Mouse (Mus musculus) midbrain, embryonic 15.5 days (tissue): ENCODE results near the gene Cxcl17. TPM values are rescaled to one million over a fixed set of nuclear protein-coding genes. Genes with fewer than 3 reads are reported as not detected.
A peak's percentile ranks its signal among the peaks of the same experiment; 100 is the strongest.

Experiments
- ATAC-seq: fragments of 200-750 bp; cut with Nextera tagmentation; replicated peaks from 2 replicates; pipeline ENCODE4 v1.8.0; 2017; ENCODE audit warnings: moderate TSS enrichment
- H3K27ac ChIP-seq: fragments of 300-500 bp; sonication (generic); 2 replicates; pipeline ENCODE4 v1.5.1; 2015; ENCODE audit warnings: mild to moderate bottlenecking, inconsistent platforms
- H3K27me3 ChIP-seq: fragments of 300-500 bp; sonication (generic); replicated peaks from 2 replicates; pipeline ENCODE4 v1.6.1; 2015; ENCODE audit warnings: inconsistent platforms
- H3K36me3 ChIP-seq: fragments of 300-500 bp; sonication (generic); replicated peaks from 2 replicates; pipeline ENCODE4 v1.6.1; 2015; ENCODE audit warnings: inconsistent platforms
- H3K4me1 ChIP-seq: fragments of 300-500 bp; sonication (generic); 2 replicates; pipeline ENCODE4 v1.6.1; 2015; ENCODE audit warnings: inconsistent platforms
- H3K4me2 ChIP-seq: fragments of 300-500 bp; sonication (generic); 2 replicates; pipeline ENCODE4 v1.6.1; 2015; ENCODE audit warnings: inconsistent platforms, mild to moderate bottlenecking, moderate library complexity
- H3K4me3 ChIP-seq: fragments of 300-500 bp; sonication (generic); 2 replicates; pipeline ENCODE4 v1.5.1; 2015; ENCODE audit warnings: mild to moderate bottlenecking, inconsistent platforms
- H3K9ac ChIP-seq: fragments of 300-500 bp; sonication (generic); 2 replicates; pipeline ENCODE4 v1.6.1; 2015; ENCODE audit warnings: mild to moderate bottlenecking, inconsistent platforms
- H3K9me3 ChIP-seq: fragments of 300-500 bp; sonication (generic); 2 replicates; pipeline ENCODE4 v1.6.1; 2016; ENCODE audit warnings: inconsistent platforms
- WGBS: fragments of 180-500 bp; shearing (Covaris S2); methylation state at CpG from one replicate; pipeline ENCODE4 v1.1.7; 2015; ENCODE audit warnings: mixed read lengths; 5-methylcytosine and 5-hydroxymethylcytosine counted together
- polyA plus RNA-seq: library from polyadenylated mRNA; unstranded; fragments of >200 nt; fragmentation: Nextera tagmentation; extraction: Ambion mirVana; gene quantifications from 2 replicates; pipeline ENCODE4 v1.2.1, GENCODE M21; 2015

Cxcl17 gene
- polyA plus RNA-seq, 1 experiment from 2014 or later, result 0.93 TPM

DNA sequence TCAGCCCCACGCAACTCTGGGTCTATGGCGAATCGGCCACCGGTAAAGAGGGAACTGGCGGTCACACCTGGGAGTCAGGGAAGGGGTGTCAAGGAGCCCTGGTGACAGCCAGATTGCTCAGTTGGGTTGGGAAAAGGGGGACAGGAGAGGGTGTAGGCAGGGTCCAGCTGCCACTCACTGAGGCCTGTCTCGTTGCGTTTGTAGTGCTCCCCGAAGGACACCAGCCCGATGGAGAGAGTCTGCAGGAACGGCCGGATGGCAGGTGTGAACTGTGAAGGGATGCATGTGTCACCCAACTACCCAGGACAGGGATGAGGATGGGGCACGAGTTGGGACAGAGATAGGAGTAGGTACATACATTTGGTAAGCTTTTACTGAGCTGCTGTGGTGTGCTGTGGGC, 27.4 kb downstream of the Cxcl17 start:
- Histone ChIP-seq H3K4me2 (no peak overlapping the region), H3K27ac (no peak overlapping the region), H3K36me3 (peaks cover 13% of the 10 kb centered on the region), H3K4me1 (peaks cover 7% of the 10 kb centered on the region), H3K4me3 (no peak overlapping the region), H3K9ac (no peak overlapping the region), H3K27me3 (peaks cover 6% of the 10 kb centered on the region; the same call in 1 of the 2 replicates), H3K9me3 (no peaks in the 10 kb centered on the region)
- no peak for ATAC-seq
- WGBS, result 90% methylated on average over 12 of the region's 12 CpGs

DNA sequence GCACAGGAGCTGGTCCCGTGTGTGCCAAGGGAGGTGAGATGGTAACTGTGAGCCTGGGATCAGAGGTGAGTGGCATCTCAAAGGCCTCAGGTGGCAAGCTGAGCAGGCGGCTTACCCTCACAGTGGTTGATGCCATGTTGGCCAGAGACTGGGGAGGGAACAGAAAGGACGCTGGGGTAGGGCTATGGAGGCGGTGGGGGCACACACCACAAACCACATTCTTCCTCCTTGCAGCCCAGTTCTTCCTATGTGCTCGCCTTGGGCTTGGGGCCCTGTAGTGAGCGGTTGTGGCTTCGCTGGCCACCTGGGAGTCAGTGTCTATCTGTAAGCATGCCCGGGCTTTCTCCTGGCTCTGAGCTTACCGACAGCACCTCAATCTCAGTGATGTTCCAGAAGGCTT, 27.9 kb downstream of the Cxcl17 start:
- peaks cover 5% of the 10 kb centered on the region for H3K4me1 ChIP-seq
- H3K27ac ChIP-seq, result no peak overlapping the region
- ATAC-seq, result no peak
- peaks cover 13% of the 10 kb centered on the region for H3K36me3 ChIP-seq
- H3K9ac ChIP-seq, result no peak overlapping the region
- no peaks in the 10 kb centered on the region for H3K9me3 ChIP-seq
- 89% methylated on average over 9 of the region's 9 CpGs for WGBS
- H3K4me3 ChIP-seq, result no peak overlapping the region
- peaks cover 7% of the 10 kb centered on the region; the same call in 1 of the 2 replicates for H3K27me3 ChIP-seq
- H3K4me2 ChIP-seq, result no peak overlapping the region

DNA sequence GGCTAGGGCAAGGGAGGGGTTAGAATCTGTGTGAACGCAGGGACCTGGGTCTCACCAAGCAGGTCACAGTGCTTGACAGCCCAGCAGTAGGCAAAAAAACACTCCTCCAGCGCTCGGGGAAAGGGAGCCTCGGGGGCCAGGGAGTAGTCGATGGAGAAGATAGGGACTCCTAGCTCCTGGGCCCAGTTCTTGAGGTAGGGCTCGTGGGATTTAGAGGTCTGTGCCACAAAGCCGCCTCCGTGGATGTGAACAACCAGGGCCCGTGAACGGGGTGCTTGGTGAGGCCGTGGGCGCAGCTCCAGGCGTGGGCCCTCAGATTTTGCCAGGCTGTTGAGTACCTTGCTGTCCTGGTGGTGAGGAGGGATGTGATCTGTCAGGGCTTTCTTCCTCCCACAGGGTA, 28.4 kb downstream of the Cxcl17 start:
- H3K9ac ChIP-seq, result no peak overlapping the region
- H3K27ac ChIP-seq, result no peak overlapping the region
- no peak overlapping the region for H3K4me3 ChIP-seq
- peaks cover 7% of the 10 kb centered on the region; the same call in 1 of the 2 replicates for H3K27me3 ChIP-seq
- H3K4me1 ChIP-seq, result peaks cover 7% of the 10 kb centered on the region
- H3K36me3 ChIP-seq, result peaks cover 13% of the 10 kb centered on the region
- ATAC-seq, result no peak
- H3K9me3 ChIP-seq, result no peaks in the 10 kb centered on the region
- H3K4me2 ChIP-seq, result no peak overlapping the region
- 93% methylated on average over 13 of the region's 13 CpGs for WGBS

DNA sequence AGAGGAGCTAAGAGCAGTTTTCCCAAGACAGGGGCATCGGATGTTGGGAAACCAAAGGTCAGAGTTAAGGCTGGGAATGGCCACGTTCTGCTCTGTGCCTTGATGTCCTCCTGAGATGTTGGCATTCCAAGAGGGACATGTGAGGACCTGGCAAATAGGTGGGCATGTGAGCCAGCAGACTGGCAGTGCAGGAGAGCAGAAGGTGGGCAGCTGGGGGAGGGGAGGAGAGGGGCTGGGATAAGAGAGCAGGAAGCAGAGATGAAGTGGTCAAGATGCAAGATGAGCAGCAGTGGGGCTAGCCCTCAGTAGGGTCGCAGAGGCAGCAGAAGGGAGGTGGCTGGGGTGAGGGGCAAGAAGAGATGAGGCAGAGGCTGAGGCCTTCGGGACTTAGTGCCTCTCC, 28.8 kb downstream of the Cxcl17 start:
- Histone ChIP-seq H3K4me3 (no peak overlapping the region), H3K9me3 (no peaks in the 10 kb centered on the region), H3K4me1 (peaks cover 11% of the 10 kb centered on the region), H3K27me3 (peaks cover 7% of the 10 kb centered on the region; the same call in 1 of the 2 replicates), H3K36me3 (peaks cover 13% of the 10 kb centered on the region), H3K9ac (no peak overlapping the region), H3K27ac (no peak overlapping the region), H3K4me2 (no peak overlapping the region)
- WGBS, result 83% methylated on average over 4 of the region's 4 CpGs
- ATAC-seq, result no peak

DNA sequence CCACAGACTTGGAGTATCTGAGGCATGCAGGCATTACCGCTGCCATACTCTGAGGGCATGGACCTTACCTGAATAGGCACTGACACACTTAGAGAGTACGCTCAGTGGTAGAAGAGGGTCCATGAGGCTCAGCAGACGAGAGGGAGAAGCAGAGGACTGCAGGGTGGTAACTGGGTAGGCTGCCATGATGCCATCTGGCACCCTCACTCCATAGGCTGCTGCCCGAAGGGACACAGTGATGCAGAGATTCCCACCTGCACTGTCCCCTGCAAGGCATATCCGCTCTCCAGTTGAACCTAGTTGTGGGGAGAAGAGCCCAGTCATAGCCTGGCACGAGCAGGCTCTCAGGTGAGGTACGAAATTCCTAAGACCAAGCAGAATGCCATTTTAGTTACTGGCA, 29.3 kb downstream of the Cxcl17 start:
- Histone ChIP-seq H3K9ac (no peak overlapping the region), H3K9me3 (no peaks in the 10 kb centered on the region), H3K4me1 (peaks cover 12% of the 10 kb centered on the region), H3K36me3 (peaks cover 13% of the 10 kb centered on the region), H3K4me3 (no peak overlapping the region), H3K4me2 (no peak overlapping the region), H3K27ac (no peak overlapping the region), H3K27me3 (peaks cover 7% of the 10 kb centered on the region; the same call in 1 of the 2 replicates)
- WGBS, result 92% methylated on average over 7 of the region's 7 CpGs
- ATAC-seq, result no peak

DNA sequence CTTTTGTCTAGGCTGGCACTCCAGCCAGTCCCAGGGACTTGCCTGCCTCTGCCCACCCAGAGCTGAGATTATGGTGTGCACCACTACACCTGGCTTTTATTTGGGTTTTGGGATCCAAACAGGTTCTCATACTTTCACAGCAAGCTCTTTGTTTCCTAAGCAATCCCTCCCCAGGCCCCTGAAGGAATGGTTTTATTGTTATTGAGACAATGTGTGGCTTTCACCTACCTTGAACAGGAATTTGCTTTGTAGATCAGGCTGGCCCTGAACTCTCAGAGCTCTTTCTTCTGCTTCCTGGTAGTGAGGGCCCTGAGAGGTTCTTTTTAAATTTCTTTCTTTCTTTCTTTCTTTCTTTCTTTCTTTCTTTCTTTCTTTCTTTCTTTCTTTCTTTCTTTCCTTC, 30.1 kb downstream of the Cxcl17 start:
- H3K36me3 ChIP-seq, result peaks cover 8% of the 10 kb centered on the region; the same call in 1 of the 2 replicates
- peaks cover 12% of the 10 kb centered on the region for H3K4me1 ChIP-seq
- H3K9me3 ChIP-seq, result no peaks in the 10 kb centered on the region
- ATAC-seq, result no peak
- no peak overlapping the region for H3K9ac ChIP-seq
- H3K27ac ChIP-seq, result no peak overlapping the region
- peaks cover 7% of the 10 kb centered on the region; the same call in 1 of the 2 replicates for H3K27me3 ChIP-seq
- no peak overlapping the region for H3K4me2 ChIP-seq
- H3K4me3 ChIP-seq, result no peak overlapping the region

DNA sequence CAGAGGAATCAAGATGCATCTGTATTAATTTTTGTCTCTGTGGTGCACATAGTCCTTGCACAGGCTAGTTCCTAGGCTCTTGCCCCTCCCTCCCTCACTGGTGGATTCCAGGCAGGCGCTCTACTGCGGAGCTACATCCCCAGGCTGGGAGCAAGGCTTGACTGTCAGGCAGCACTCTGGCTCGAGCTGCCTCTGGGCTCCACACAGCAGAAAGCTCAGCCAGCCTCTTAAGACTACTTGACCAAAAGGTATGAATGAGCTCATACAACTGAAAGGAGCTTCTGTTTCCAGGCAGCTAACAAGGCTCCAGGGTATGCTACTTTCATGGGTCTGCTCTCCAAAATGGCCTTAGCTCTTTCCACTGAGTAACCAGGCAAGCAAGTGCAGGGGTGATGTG, 31.4 kb downstream of the Cxcl17 start:
- peaks cover 22% of the 10 kb centered on the region for H3K4me1 ChIP-seq
- peaks cover 7% of the 10 kb centered on the region; the same call in 1 of the 2 replicates for H3K27me3 ChIP-seq
- H3K9ac ChIP-seq, result no peak overlapping the region
- 29% methylated on average over 3 of the region's 3 CpGs for WGBS
- no peak overlapping the region for H3K4me2 ChIP-seq
- H3K9me3 ChIP-seq, result no peaks in the 10 kb centered on the region
- ATAC-seq, result no peak
- H3K27ac ChIP-seq, result no peak overlapping the region
- peaks cover 5% of the 10 kb centered on the region; the same call in 1 of the 2 replicates for H3K36me3 ChIP-seq
- no peak overlapping the region for H3K4me3 ChIP-seq

DNA sequence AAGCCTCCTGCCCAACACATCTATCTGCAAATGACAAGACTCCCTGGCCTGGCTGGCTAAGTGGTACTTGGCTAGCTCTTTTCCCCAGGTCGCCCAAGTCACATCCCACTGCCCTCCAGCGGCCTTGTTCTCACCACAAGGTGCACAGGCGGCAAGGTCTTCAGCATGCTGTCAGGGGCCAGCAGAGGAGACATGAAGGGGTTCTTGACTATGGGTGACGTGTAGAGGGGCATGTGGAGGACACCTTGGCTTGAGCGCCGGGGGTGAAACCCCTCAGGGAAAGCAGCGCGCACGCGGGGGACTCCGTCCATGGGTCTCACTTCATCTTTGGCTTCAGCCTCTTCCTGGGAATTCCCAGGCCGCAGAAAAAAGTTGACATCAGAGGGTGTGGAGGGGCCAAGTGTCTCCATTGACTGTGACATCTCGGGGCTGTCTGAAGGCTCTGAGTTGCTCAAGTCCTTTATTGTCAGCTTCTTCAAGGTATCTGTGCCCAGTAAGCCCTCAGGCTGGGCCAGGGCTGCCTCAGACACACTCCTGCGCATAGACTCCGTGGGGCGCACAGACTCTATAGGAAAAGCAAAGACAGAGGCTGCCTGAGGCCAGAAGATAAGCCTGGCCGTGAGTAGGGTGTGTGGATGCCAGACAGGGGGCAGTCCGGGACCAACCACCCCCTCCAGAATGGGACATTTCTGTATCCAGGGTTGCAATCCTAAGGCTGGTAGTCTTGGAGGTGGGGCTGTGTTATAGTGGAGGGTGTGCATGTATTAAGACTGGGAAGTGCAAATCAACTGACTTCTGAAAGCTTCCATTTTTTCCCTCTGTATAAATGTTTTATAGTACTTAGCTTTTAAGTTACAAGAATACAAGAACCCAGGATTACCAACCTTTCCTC, 32.0 kb downstream of the Cxcl17 start:
- Histone ChIP-seq H3K27ac (no peak overlapping the region), H3K36me3 (peaks cover 5% of the 10 kb centered on the region; the same call in 1 of the 2 replicates), H3K4me3 (no peak overlapping the region), H3K4me1 (peaks cover 24% of the 10 kb centered on the region), H3K9ac (no peak overlapping the region), H3K4me2 (no peak overlapping the region), H3K27me3 (peaks cover 7% of the 10 kb centered on the region; the same call in 1 of the 2 replicates), H3K9me3 (no peaks in the 10 kb centered on the region)
- WGBS, result 60% methylated on average over 18 of the region's 18 CpGs
- no peak for ATAC-seq

DNA sequence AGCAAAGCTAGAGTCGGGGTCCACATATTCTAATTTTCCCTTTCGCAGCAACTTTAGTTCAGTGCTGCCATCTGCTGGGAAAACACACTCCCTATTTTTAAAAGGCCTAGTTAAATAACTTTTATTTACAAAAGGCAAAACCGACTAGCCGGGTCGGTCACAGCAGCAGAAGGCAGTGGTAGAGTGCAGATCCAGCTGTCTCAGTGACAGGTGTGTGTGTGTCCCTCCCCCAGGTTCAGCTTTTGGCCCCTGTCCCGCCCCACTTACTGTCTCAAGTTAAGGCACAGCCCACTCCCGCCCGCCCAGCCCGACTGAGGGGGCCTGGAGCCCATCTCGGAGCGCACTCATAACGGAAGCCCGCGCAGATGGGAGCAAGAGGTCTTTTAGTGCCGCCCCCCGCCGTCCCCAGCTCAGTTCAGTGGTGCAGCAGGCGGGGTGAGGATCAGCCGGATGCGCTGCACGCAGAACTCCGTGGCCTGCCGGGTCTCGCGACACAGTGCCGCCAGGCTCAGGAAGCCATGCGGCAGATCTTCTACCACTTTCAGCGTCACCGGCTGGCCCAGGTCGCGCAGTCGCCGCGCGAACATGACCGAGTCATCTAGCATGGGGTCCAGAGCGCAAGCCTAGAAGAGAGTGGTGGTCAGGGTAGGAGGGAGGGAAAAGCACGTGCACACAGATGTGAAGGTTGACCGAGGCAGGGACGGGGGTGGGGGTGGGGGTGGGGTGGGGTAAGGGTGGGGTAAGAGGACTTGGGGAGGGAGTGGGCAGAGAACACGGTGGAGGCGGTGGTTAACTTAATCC, 32.9 kb downstream of the Cxcl17 start:
- WGBS, result 2% methylated on average over 40 of the region's 42 CpGs
- peaks cover 5% of the 10 kb centered on the region; the same call in 1 of the 2 replicates for H3K36me3 ChIP-seq
- no peak overlapping the region for H3K27ac ChIP-seq
- peaks cover 24% of the 10 kb centered on the region for H3K4me1 ChIP-seq
- H3K4me3 ChIP-seq, result peak overlapping the region; percentile 20
- peaks cover 7% of the 10 kb centered on the region; the same call in 1 of the 2 replicates for H3K27me3 ChIP-seq
- peak; percentile 34 for ATAC-seq
- H3K9ac ChIP-seq, result peak overlapping the region; percentile 28; the same call in 1 of the 2 replicates
- peak overlapping the region; percentile 54 for H3K4me2 ChIP-seq
- no peaks in the 10 kb centered on the region for H3K9me3 ChIP-seq

DNA sequence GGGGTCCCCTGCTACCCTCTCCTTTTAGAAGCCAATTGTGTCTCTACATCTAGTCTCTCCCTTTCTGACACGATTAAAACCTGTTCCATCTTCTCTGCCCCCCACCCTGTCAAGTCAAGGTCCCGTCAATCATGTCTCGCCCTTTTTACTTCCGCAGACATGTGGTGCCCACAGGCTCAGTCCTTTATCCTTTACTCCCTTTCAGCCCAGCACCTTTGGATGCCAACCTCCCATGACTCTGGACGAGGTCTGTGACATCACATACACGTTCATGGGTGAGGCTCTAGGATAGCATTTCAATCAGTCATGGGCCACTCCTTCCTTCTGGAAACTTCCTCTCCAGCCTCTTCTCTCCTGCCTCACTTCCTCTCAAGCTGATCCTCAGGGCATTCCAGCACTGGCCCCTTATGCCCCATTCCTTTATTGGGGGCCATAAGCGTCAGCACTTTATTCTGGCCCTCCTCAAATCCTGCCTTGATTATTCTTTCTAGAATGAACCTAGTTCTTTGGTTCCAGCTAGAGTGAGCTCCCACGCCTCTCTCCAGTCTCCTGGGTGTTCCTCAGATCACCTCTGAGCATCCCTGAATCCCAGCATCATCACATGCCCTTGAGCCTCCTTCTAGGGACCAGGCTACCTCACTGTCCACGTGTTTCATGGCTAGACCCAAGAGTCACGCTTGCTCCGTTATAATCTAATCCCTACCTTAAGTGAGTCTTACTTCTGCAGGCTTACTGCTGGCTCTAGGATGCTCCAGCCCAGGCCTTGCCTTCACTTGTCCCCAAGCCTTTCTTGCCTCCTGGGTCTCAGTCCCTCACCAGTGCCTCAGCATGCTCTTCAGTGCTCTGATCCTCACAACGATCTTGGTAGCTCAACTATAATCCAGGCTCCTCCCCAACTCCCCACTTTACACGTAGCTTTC, 34.2 kb downstream of the Cxcl17 start:
- WGBS, result 86% methylated on average over 13 of the region's 13 CpGs
- H3K36me3 ChIP-seq, result peaks cover 4% of the 10 kb centered on the region; the same call in 1 of the 2 replicates
- H3K4me3 ChIP-seq, result no peak overlapping the region
- peaks cover 7% of the 10 kb centered on the region; the same call in 1 of the 2 replicates for H3K27me3 ChIP-seq
- no peaks in the 10 kb centered on the region for H3K9me3 ChIP-seq
- H3K27ac ChIP-seq, result no peak overlapping the region
- no peak overlapping the region for H3K4me2 ChIP-seq
- H3K4me1 ChIP-seq, result peaks cover 24% of the 10 kb centered on the region
- H3K9ac ChIP-seq, result no peak overlapping the region
- ATAC-seq, result no peak

DNA sequence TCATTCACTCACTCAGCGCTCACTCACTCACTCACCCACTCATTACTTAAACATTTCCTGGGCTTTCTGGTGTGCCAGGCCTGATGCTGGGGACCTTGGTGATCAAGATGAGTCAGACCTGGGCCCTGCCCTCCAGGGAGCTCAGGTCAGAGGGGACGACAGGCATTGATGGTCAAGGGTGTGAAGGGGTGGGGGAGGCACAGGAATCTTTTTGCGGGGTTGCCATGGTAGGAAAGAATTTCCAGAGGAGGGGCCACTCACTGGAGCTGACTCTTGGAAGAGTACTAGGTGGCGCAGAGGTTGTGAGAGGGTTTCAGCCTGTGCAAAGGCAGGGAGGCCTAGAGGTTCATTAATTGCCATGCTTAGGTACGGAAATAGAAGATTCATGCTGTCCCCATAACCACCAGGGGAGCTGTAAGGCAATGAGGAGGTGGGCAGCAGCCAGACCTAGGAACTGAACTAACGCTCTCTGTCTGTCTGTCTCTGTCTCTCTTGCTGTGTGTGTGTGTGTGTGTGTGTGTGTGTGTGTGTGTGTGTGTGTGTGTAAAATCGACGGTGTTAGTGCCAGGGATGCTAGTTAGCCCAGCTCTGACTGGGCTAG, 35.5 kb downstream of the Cxcl17 start:
- Histone ChIP-seq H3K36me3 (no peaks in the 10 kb centered on the region), H3K27me3 (peaks cover 7% of the 10 kb centered on the region; the same call in 1 of the 2 replicates), H3K9me3 (no peaks in the 10 kb centered on the region), H3K4me3 (peak overlapping the region; percentile 31), H3K4me1 (peaks cover 24% of the 10 kb centered on the region), H3K27ac (no peak overlapping the region), H3K4me2 (peak overlapping the region; percentile 43), H3K9ac (no peak overlapping the region)
- ATAC-seq, result no peak
- 47% methylated on average over 8 of the region's 8 CpGs for WGBS
